Mouse (Mus musculus) heart, adult 2 months (tissue): ENCODE measurements around the gene Slc4a8.

Experiments used
- CTCF ChIP-seq: fragments of 200-600 bp; IDR thresholded peaks from 2 replicates; pipeline ENCODE4 v1.8.1; 2022; ENCODE audit warnings: antibody characterized with exemption, mild to moderate bottlenecking, moderate library complexity
- EP300 ChIP-seq: fragments of 200-500 bp; IDR thresholded peaks from 2 replicates; pipeline ENCODE4 v1.6.1; 2011; ENCODE audit warnings: low read depth, low read length, control low read depth; ENCODE audit not compliant: insufficient read depth
- POLR2A ChIP-seq: fragments of 200-500 bp; IDR thresholded peaks from 2 replicates; pipeline ENCODE4 v1.6.1; 2011; ENCODE audit warnings: mild to moderate bottlenecking, low read depth, low read length, control low read depth; ENCODE audit not compliant: insufficient read depth

DNA sequence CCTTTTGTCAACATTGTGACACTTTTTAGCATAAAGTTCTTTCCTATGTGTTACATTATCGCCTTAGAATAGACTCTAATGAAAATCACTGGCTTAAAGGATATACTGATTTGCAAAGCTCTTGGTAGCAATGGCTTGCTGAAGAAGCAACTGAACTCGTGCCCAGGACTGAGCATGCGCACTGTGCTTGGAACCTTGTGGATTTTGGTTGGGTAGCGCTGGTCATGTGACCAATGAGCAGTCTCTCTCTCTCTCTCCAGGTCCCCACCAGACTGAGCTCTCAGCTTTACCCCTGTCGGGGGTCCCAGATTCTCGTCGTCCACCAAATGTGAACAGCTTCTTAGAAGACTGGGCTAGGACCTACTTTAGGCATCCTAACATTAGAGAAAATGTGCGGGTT lies 75.2 kb downstream of the Slc4a8 start:
- no peak for TF ChIP-seq CTCF
- no peak for TF ChIP-seq POLR2A
- TF ChIP-seq EP300 = no peak
